Mouse (Mus musculus): ENCODE data around the gene Gm45194. TPM values are rescaled to one million over a fixed set of nuclear protein-coding genes. Genes with fewer than 3 reads are reported as not detected.

The Gm45194 gene
- not detected for polyA plus RNA-seq (2012; fragmentation: generic; extraction: Trizol)

DNA sequence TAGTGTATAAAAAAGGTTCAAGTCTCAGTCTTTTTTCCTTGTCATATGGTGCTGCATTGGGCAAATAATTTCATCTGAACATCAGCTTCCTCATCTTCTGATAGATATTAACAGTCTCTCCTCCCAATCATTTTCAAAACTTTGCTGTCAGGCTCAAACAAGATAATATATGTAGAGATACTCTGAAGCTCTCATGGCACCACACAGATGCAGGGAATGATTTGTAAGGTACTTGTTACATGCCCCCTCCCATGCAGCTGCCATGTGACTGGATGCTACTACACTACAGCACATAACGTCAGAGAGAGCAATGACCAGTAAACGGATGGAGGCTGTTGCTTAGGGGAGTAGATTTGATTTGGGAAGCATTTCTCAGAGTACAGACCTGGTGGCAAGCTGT lies at the start of gene Gm45194:
Gene Gm45194, plus strand, starts transcription at position 301 of the 400 bp plus-strand sequence.
- Histone ChIP-seq H3K4me2 (ENCODE audit: low read depth) (no peak within 1 kb of the TSS), H3K36me3 (ENCODE audit: control insufficient read depth, insufficient read depth) (no peaks in the 10 kb centered on the region), H3ac (ENCODE audit: control insufficient read depth, insufficient read length) (no peak within 1 kb of the TSS), H3K27me3 (ENCODE audit: control insufficient read depth, insufficient read depth, insufficient read length) (no peaks in the 10 kb centered on the region), H3K79me2 (ENCODE audit: control insufficient read depth, insufficient read depth) (no peaks in the 10 kb centered on the region), H3K4me3 (no peak within 1 kb of the TSS)
- TF ChIP-seq MYOD1 (IDR thresholded peaks at IDR 0.05; ENCODE audit: control insufficient read depth in 1 of 3, insufficient read length in 2 of 3, low read depth in 2 of 3) (no peak), CEBPB (IDR thresholded peaks at IDR 0.05; ENCODE audit: insufficient read depth, poor library complexity, severe bottlenecking) (no peak), MYOG (IDR thresholded peaks at IDR 0.05; ENCODE audit: control insufficient read depth in 1 of 3, insufficient read depth in 1 of 3, insufficient read length in 2 of 3, low read depth in 2 of 3) (no peak), TCF3 (IDR thresholded peaks at IDR 0.05; ENCODE audit: insufficient read length, low read depth) (no peak), POLR2AphosphoS2 (IDR thresholded peaks at IDR 0.05; ENCODE audit: insufficient read length, low read depth) (no peak), REST (IDR thresholded peaks at IDR 0.05; ENCODE audit: insufficient read depth, insufficient read length) (no peak), TCF12 (IDR thresholded peaks at IDR 0.05; ENCODE audit: insufficient read depth, poor library complexity, severe bottlenecking) (no peak), POLR2A (IDR thresholded peaks at IDR 0.05; ENCODE audit: insufficient read length, low read depth) (no peak), SRF (IDR thresholded peaks at IDR 0.05; ENCODE audit: control insufficient read depth, insufficient read length, low read depth) (no peak), MAX (IDR thresholded peaks at IDR 0.05; ENCODE audit: low read depth) (no peak), USF1 (IDR thresholded peaks at IDR 0.05; ENCODE audit: low read depth) (no peak), E2F4 (IDR thresholded peaks at IDR 0.05; ENCODE audit: insufficient read depth) (no peak)

DNA sequence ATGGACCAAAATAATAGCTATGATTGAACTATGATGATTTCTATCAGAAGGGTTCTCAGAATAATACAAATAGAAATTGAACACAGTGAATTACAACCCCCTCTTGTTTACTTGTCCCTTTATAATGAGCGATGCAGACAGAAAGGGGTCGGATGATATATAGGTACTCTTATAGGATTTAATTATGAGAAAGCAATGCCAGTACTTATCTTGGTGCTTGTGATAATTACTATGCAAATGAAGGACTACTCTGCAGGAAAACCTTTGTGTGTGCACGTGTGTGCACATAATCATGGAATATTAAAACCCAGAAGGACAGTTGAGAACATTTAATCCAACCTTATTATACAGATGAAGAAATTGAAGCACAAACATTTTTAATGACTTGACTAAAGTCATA lies 35.3 kb upstream of the Gm45194 start:
- H3K79me2 ChIP-seq (ENCODE audit: control insufficient read depth, insufficient read depth), result no peaks in the 10 kb centered on the region
- TF ChIP-seq MAX (IDR thresholded peaks at IDR 0.05; ENCODE audit: low read depth) (no peak), MYOD1 (IDR thresholded peaks at IDR 0.05; ENCODE audit: control insufficient read depth in 1 of 3, insufficient read length in 2 of 3, low read depth in 2 of 3) (no peak), USF1 (IDR thresholded peaks at IDR 0.05; ENCODE audit: low read depth) (no peak), TCF12 (IDR thresholded peaks at IDR 0.05; ENCODE audit: insufficient read depth, poor library complexity, severe bottlenecking) (no peak), SRF (IDR thresholded peaks at IDR 0.05; ENCODE audit: control insufficient read depth, insufficient read length, low read depth) (no peak), TCF3 (IDR thresholded peaks at IDR 0.05; ENCODE audit: insufficient read length, low read depth) (no peak)
- H3K4me2 ChIP-seq (ENCODE audit: low read depth), result no peak overlapping the region
- no peaks in the 10 kb centered on the region for H3K36me3 ChIP-seq (ENCODE audit: control insufficient read depth, insufficient read depth)
- no peak overlapping the region for H3K4me3 ChIP-seq
- no peaks in the 10 kb centered on the region for H3K27me3 ChIP-seq (ENCODE audit: control insufficient read depth, insufficient read depth, insufficient read length)
- H3ac ChIP-seq (ENCODE audit: control insufficient read depth, insufficient read length), result no peak overlapping the region

DNA sequence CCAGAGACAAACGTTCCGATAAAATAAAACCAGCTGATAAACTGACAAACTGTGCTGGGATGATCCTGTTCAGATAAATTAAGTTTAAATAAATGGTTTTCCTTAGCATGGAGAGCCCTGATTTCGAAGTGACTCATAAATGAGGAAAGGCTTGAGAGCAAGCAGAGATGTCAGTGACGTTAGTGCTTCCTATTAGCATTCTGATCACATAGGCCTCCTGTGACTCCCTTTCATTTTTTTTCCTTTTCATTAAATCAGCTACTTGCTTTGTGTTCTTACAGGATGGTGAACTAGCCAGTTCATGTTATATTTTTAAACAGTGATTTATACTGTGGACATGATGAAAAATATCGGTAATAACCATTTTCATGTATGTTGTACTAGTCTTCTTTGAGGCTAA lies 9.9 kb upstream of the Gm45194 start:
- no peaks in the 10 kb centered on the region for H3K36me3 ChIP-seq (ENCODE audit: control insufficient read depth, insufficient read depth)
- no peak overlapping the region for H3ac ChIP-seq (ENCODE audit: control insufficient read depth, insufficient read length)
- no peak overlapping the region for H3K4me3 ChIP-seq
- no peak for TF ChIP-seq MYOD1 (IDR thresholded peaks at IDR 0.05; ENCODE audit: control insufficient read depth in 1 of 3, insufficient read length in 2 of 3, low read depth in 2 of 3)
- TF ChIP-seq SRF (IDR thresholded peaks at IDR 0.05; ENCODE audit: control insufficient read depth, insufficient read length, low read depth), result no peak
- TF ChIP-seq MYOG (IDR thresholded peaks at IDR 0.05; ENCODE audit: control insufficient read depth in 1 of 3, insufficient read depth in 1 of 3, insufficient read length in 2 of 3, low read depth in 2 of 3), result no peak
- no peak for TF ChIP-seq REST (IDR thresholded peaks at IDR 0.05; ENCODE audit: insufficient read depth, insufficient read length)
- no peak for TF ChIP-seq E2F4 (IDR thresholded peaks at IDR 0.05; ENCODE audit: insufficient read depth)
- no peak for TF ChIP-seq POLR2A (IDR thresholded peaks at IDR 0.05; ENCODE audit: insufficient read length, low read depth)
- no peak for TF ChIP-seq CEBPB (IDR thresholded peaks at IDR 0.05; ENCODE audit: insufficient read depth, poor library complexity, severe bottlenecking)
- no peak for TF ChIP-seq POLR2AphosphoS2 (IDR thresholded peaks at IDR 0.05; ENCODE audit: insufficient read length, low read depth)
- TF ChIP-seq TCF12 (IDR thresholded peaks at IDR 0.05; ENCODE audit: insufficient read depth, poor library complexity, severe bottlenecking), result no peak
- no peak for TF ChIP-seq TCF3 (IDR thresholded peaks at IDR 0.05; ENCODE audit: insufficient read length, low read depth)
- no peak for TF ChIP-seq USF1 (IDR thresholded peaks at IDR 0.05; ENCODE audit: low read depth)
- TF ChIP-seq MAX (IDR thresholded peaks at IDR 0.05; ENCODE audit: low read depth), result no peak
- H3K27me3 ChIP-seq (ENCODE audit: control insufficient read depth, insufficient read depth, insufficient read length), result no peaks in the 10 kb centered on the region
- no peaks in the 10 kb centered on the region for H3K79me2 ChIP-seq (ENCODE audit: control insufficient read depth, insufficient read depth)
- H3K4me2 ChIP-seq (ENCODE audit: low read depth), result no peak overlapping the region

DNA sequence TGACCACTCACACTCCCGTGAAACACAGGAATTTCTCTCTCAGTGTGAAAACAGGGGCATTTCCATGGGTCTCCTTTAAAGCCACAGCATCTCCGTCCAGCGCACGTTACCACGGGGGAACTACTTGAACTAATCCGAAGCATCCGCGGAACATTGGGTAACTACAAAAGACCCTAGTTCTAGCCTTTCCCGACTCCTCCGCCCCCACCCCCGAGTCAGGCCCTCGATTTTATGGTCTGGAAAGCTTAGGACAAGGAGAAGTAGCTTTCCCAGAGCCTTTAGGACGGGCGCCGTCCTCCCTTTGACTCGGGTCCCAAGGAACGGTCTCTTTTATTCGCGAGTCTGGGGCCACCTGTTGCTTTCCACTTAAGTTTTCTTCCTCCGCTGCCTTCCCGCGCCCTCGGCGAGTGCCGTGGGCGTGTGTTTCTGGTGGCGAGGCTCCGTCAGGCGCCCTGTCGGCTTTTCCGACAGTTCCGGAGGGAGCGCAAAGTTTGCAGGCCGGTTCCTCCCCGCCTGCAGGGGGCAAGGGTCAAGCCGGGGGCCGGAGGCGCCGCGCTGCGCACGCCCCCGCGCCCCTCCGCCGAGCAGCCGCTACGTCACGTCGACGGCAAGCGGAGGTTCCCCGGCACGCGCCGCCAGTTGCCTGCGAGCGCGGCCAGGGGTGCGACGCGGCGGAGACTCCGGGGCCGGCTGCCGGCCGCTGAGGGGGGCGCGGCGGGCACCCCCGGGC lies 3.3 kb downstream of the Gm45194 start:
- Histone ChIP-seq H3ac (ENCODE audit: control insufficient read depth, insufficient read length) (no peak overlapping the region), H3K79me2 (ENCODE audit: control insufficient read depth, insufficient read depth) (no peaks in the 10 kb centered on the region), H3K27me3 (ENCODE audit: control insufficient read depth, insufficient read depth, insufficient read length) (no peaks in the 10 kb centered on the region), H3K4me3 (no peak overlapping the region), H3K4me2 (ENCODE audit: low read depth) (no peak overlapping the region), H3K36me3 (ENCODE audit: control insufficient read depth, insufficient read depth) (no peaks in the 10 kb centered on the region)
- no peak for TF ChIP-seq MYOD1 (IDR thresholded peaks at IDR 0.05; ENCODE audit: control insufficient read depth in 1 of 3, insufficient read length in 2 of 3, low read depth in 2 of 3)
- TF ChIP-seq REST (IDR thresholded peaks at IDR 0.05; ENCODE audit: insufficient read depth, insufficient read length), result no peak
- no peak for TF ChIP-seq SRF (IDR thresholded peaks at IDR 0.05; ENCODE audit: control insufficient read depth, insufficient read length, low read depth)
- TF ChIP-seq USF1 (IDR thresholded peaks at IDR 0.05; ENCODE audit: low read depth), result no peak
- TF ChIP-seq MAX (IDR thresholded peaks at IDR 0.05; ENCODE audit: low read depth), result no peak
- TF ChIP-seq POLR2AphosphoS2 (IDR thresholded peaks at IDR 0.05; ENCODE audit: insufficient read length, low read depth), result no peak
- no peak for TF ChIP-seq POLR2A (IDR thresholded peaks at IDR 0.05; ENCODE audit: insufficient read length, low read depth)
- no peak for TF ChIP-seq TCF3 (IDR thresholded peaks at IDR 0.05; ENCODE audit: insufficient read length, low read depth)
